Mouse (Mus musculus) brain, adult 2 months (tissue): ENCODE results near the gene Mdfic.
A peak's percentile ranks its signal among the peaks of the same experiment; 100 is the strongest.

Source experiments
- DNase-seq: peaks from one replicate; pipeline ENCODE4 v3.0.0; 2011; ENCODE audit warnings: low read depth, low spot score

The Mdfic gene

GRCm38 (mm10) chr6:15792680-15793601 is 72.5 kb downstream of the Mdfic start:
- DNase-seq: peak; percentile 62

- peak; percentile 29 for DNase-seq
Measured at GRCm38 (mm10) chr6:15793602-15794345, 73.3 kb downstream of the Mdfic start.

GRCm38 (mm10) chr6:15794801-15795200 is 74.3 kb downstream of the Mdfic start:
- no peak for DNase-seq

- no peak for DNase-seq
Measured at GRCm38 (mm10) chr6:15807382-15807781, 86.9 kb downstream of the Mdfic start.

GRCm38 (mm10) chr6:15825236-15825635 is 104.8 kb downstream of the Mdfic start:
- DNase-seq: peak; percentile 3

GRCm38 (mm10) chr6:15829812-15830211 is 109.4 kb downstream of the Mdfic start:
- DNase-seq: no peak

- DNase-seq: peak; percentile 55
Measured at GRCm38 (mm10) chr6:15830651-15831050, 110.2 kb downstream of the Mdfic start.

- DNase-seq: no peak
Measured at GRCm38 (mm10) chr6:15837695-15838094, 117.2 kb downstream of the Mdfic start.

- DNase-seq: no peak
Measured at GRCm38 (mm10) chr6:15839831-15840230, 119.4 kb downstream of the Mdfic start.

- DNase-seq: no peak
Measured at GRCm38 (mm10) chr6:15840429-15840828, 120.0 kb downstream of the Mdfic start.

- no peak for DNase-seq
Measured at GRCm38 (mm10) chr6:15841476-15842209, 121.2 kb downstream of the Mdfic start.

GRCm38 (mm10) chr6:15843295-15843694 is 122.8 kb downstream of the Mdfic start:
- no peak for DNase-seq

- peak; percentile 31 for DNase-seq
Measured at GRCm38 (mm10) chr6:15845711-15846342, 125.4 kb downstream of the Mdfic start.
